Comparison of ENCODE assay signal across 7 mouse cellular contexts in the genomic region with DNA sequence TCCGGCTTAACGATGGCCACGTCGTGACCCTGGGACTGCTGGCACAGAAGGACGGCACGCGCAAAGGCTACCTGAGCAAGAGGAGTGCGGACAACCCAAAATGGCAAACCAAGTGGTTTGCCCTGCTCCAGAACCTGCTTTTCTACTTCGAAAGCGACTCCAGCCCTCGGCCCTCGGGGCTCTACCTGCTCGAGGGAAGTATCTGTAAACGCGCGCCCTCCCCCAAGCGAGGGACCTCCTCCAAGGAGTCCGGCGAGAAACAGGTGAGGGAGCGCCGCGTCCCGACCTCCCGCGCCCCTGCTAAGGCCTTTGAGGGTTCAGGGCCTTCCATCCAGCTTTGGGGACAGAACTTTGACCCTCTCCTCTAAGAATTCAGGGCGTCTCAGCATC. TPM values are rescaled to one million over a fixed set of nuclear protein-coding genes. Genes with fewer than 3 reads are reported as not detected.
DNase-seq lines count a peak whose midpoint lies in the region; ATAC-seq and TF ChIP-seq lines count a peak whose summit lies in the region.

No protein-coding gene starts in this region.

- no peak overlapping the region for H3K9ac ChIP-seq in embryonic facial prominence, embryonic 14.5 days (ENCODE audit: low read depth, low read length)
- no peak overlapping the region for H3K9ac ChIP-seq in intestine, embryonic 14.5 days (ENCODE audit: low read length)
- no peak overlapping the region for H3K9ac ChIP-seq in neural tube, embryonic 12.5 days

- no peaks in the 10 kb centered on the region for H3K36me3 ChIP-seq in kidney, adult 2 months (ENCODE audit: control insufficient read depth, insufficient read depth, low read length)
- H3K36me3 ChIP-seq in embryonic facial prominence, embryonic 14.5 days (ENCODE audit: control insufficient read depth, insufficient read depth, low read length): no peaks in the 10 kb centered on the region
- H3K36me3 ChIP-seq in intestine, embryonic 14.5 days (ENCODE audit: control insufficient read depth, insufficient read depth, low read length): no peaks in the 10 kb centered on the region
- H3K36me3 ChIP-seq in neural tube, embryonic 12.5 days: no peaks in the 10 kb centered on the region

- no peak overlapping the region; the same call in 1 of the 2 replicates for H3K4me3 ChIP-seq in kidney, adult 2 months (ENCODE audit: insufficient read depth, low read depth, low read length)
- peak overlapping the region; percentile 55 for H3K4me3 ChIP-seq in embryonic facial prominence, embryonic 14.5 days (ENCODE audit: low read depth, low read length)
- H3K4me3 ChIP-seq in intestine, embryonic 14.5 days (ENCODE audit: low read depth, low read length): peak overlapping the region; percentile 43
- H3K4me3 ChIP-seq in neural tube, embryonic 12.5 days: peak overlapping the region; percentile 45

- H3K9me3 ChIP-seq in embryonic facial prominence, embryonic 14.5 days (ENCODE audit: control insufficient read depth, low read length): no peaks in the 10 kb centered on the region
- H3K9me3 ChIP-seq in intestine, embryonic 14.5 days (ENCODE audit: control insufficient read depth, low read length): no peaks in the 10 kb centered on the region
- no peaks in the 10 kb centered on the region for H3K9me3 ChIP-seq in neural tube, embryonic 12.5 days

- DNase-seq in kidney, postnatal 10 days: peak; percentile 7
- DNase-seq in kidney, adult 2 months: no peak
- no peak for DNase-seq in embryonic facial prominence, embryonic 14.5 days (ENCODE audit: low spot score)
- DNase-seq in intestine, embryonic 14.5 days (ENCODE audit: low spot score): no peak
- DNase-seq in right cerebral cortex, postnatal 4 days: no peak
- DNase-seq in retina, postnatal 1 day: no peak

- peaks cover 7% of the 10 kb centered on the region; the same call in 1 of the 2 replicates for H3K27me3 ChIP-seq in kidney, adult 2 months (replicated peaks; ENCODE audit: control insufficient read depth, insufficient read depth, low read length)
- peaks cover 94% of the 10 kb centered on the region for H3K27me3 ChIP-seq in embryonic facial prominence, embryonic 14.5 days (replicated peaks; ENCODE audit: control insufficient read depth, insufficient read depth, low read length)
- H3K27me3 ChIP-seq in intestine, embryonic 14.5 days (replicated peaks; ENCODE audit: control insufficient read depth, insufficient read depth, low read length): peaks cover 75% of the 10 kb centered on the region
- H3K27me3 ChIP-seq in neural tube, embryonic 12.5 days (replicated peaks): peaks cover 77% of the 10 kb centered on the region

- H3K27ac ChIP-seq in kidney, adult 2 months (ENCODE audit: insufficient read depth, low read depth, low read length): no peak overlapping the region
- no peak overlapping the region for H3K27ac ChIP-seq in embryonic facial prominence, embryonic 14.5 days (replicated peaks; ENCODE audit: low read depth, low read length)
- no peak overlapping the region for H3K27ac ChIP-seq in intestine, embryonic 14.5 days (ENCODE audit: low read depth)
- H3K27ac ChIP-seq in neural tube, embryonic 12.5 days: no peak overlapping the region

- WGBS in kidney, adult 2 months: 2% methylated on average over 26 of the region's 26 CpGs
- WGBS in embryonic facial prominence, embryonic 14.5 days: 0% methylated on average over 21 of the region's 26 CpGs
- 1% methylated on average over 25 of the region's 26 CpGs for WGBS in intestine, embryonic 14.5 days
- 0% methylated on average over 26 of the region's 26 CpGs for WGBS in neural tube, embryonic 12.5 days

- no peak for TF ChIP-seq CTCF in kidney, adult 2 months (conservative IDR thresholded peaks at IDR 0.05; ENCODE audit: insufficient read depth, insufficient read length, low read depth, low read length)

- TF ChIP-seq POLR2A in kidney, adult 2 months (IDR thresholded peaks at IDR 0.05; ENCODE audit: low read depth, low read length): no peak

- 0 out of 2 replicates have a peak, but pooled peaks have one; percentile 1 for ATAC-seq in embryonic facial prominence, embryonic 14.5 days (ENCODE audit: low read depth)
- no peak for ATAC-seq in intestine, embryonic 14.5 days (replicated peaks; ENCODE audit: low FRiP score, low TSS enrichment, low read depth)
- no peak for ATAC-seq in neural tube, embryonic 12.5 days (ENCODE audit: low FRiP score, low read depth)

- H3K4me1 ChIP-seq in kidney, adult 2 months (ENCODE audit: control insufficient read depth, insufficient read depth, low read length): peaks cover 4% of the 10 kb centered on the region; the same call in 1 of the 2 replicates
- H3K4me1 ChIP-seq in embryonic facial prominence, embryonic 14.5 days (ENCODE audit: control insufficient read depth, insufficient read depth, low read length): peaks cover 17% of the 10 kb centered on the region
- H3K4me1 ChIP-seq in intestine, embryonic 14.5 days (replicated peaks; ENCODE audit: control insufficient read depth, insufficient read depth, low read length): peaks cover 16% of the 10 kb centered on the region
- peaks cover 18% of the 10 kb centered on the region for H3K4me1 ChIP-seq in neural tube, embryonic 12.5 days

- H3K4me2 ChIP-seq in embryonic facial prominence, embryonic 14.5 days (ENCODE audit: low read depth, low read length): peak overlapping the region; percentile 91
- peak overlapping the region; percentile 78 for H3K4me2 ChIP-seq in intestine, embryonic 14.5 days (ENCODE audit: low read length)
- H3K4me2 ChIP-seq in neural tube, embryonic 12.5 days (replicated peaks): peak overlapping the region; percentile 85

RNA-seq across cellular contexts. Expression of gene Rasgrf1, which starts 0.3 kb away (rescaled TPM):
- polyA plus RNA-seq in kidney, adult 2 months (2012; rRNA removed): 0.03 TPM in 1 of 2 replicates, not detected in the other
- 0.78 and 1.2 TPM in 2 replicates for polyA plus RNA-seq in embryonic facial prominence, embryonic 14.5 days (2014; fragmentation: Nextera tagmentation; extraction: Ambion mirVana)
- 0.35 TPM in 1 of 2 replicates, not detected in the other for polyA plus RNA-seq in intestine, embryonic 14.5 days (2014; fragmentation: Nextera tagmentation; extraction: Ambion mirVana)
- 0.18 and 0.28 TPM in 2 replicates for polyA plus RNA-seq in neural tube, embryonic 12.5 days (2016; fragmentation: Nextera tagmentation; extraction: Ambion mirVana)
